Mouse (Mus musculus): ENCODE results near the gene Cpn2. TPM values are rescaled to one million over a fixed set of nuclear protein-coding genes. Genes with fewer than 3 reads are reported as not detected.
A peak's percentile ranks its signal among the peaks of the same experiment; 100 is the strongest.

Gene Cpn2
- not detected in 2 replicates for polyA plus RNA-seq (2015; fragmentation: Nextera tagmentation; extraction: Ambion mirVana)

- Histone ChIP-seq H3K4me3 (replicated peaks; ENCODE audit: low read depth, low read length) (no peak within 1 kb of the TSS), H3K9me3 (replicated peaks; ENCODE audit: low read length) (no peaks in the 10 kb centered on the region), H3K27me3 (ENCODE audit: insufficient read depth, low read length) (no peaks in the 10 kb centered on the region), H3K36me3 (ENCODE audit: insufficient read depth, low read length) (no peaks in the 10 kb centered on the region), H3K4me1 (replicated peaks; ENCODE audit: insufficient read depth, low read length) (no peaks in the 10 kb centered on the region), H3K4me2 (ENCODE audit: low read length) (no peak within 1 kb of the TSS), H3K9ac (ENCODE audit: low read depth, low read length) (no peak within 1 kb of the TSS), H3K27ac (no peak within 1 kb of the TSS)
- DNase-seq (ENCODE audit: low spot score) (no peak), ATAC-seq (replicated peaks; ENCODE audit: low FRiP score, low read depth) (no peak)
- no peak for TF ChIP-seq CTCF (IDR thresholded peaks at IDR 0.05; ENCODE audit: low read depth)
- WGBS: 69% methylated on average over 5 of the region's 5 CpGs
Measured at GRCm38 (mm10) chr16:30267359-30267758, at the start of gene Cpn2. Cpn2 (minus strand) TSS chr16:30267499.

- TF ChIP-seq CTCF (IDR thresholded peaks at IDR 0.05; ENCODE audit: low read depth): peak; percentile 76
- DNase-seq (ENCODE audit: low spot score) (peak; percentile 72), ATAC-seq (replicated peaks; ENCODE audit: low FRiP score, low read depth) (no peak)
- Histone ChIP-seq H3K9me3 (replicated peaks; ENCODE audit: low read length) (no peaks in the 10 kb centered on the region), H3K4me2 (ENCODE audit: low read length) (no peak overlapping the region), H3K27me3 (ENCODE audit: insufficient read depth, low read length) (peaks cover 10% of the 10 kb centered on the region), H3K27ac (no peak overlapping the region), H3K4me1 (replicated peaks; ENCODE audit: insufficient read depth, low read length) (peaks cover 4% of the 10 kb centered on the region; the same call in 1 of the 2 replicates), H3K9ac (ENCODE audit: low read depth, low read length) (no peak overlapping the region), H3K4me3 (replicated peaks; ENCODE audit: low read depth, low read length) (no peak overlapping the region), H3K36me3 (ENCODE audit: insufficient read depth, low read length) (0 out of 2 replicates have a peak, but pooled peaks cover 9% of the 10 kb centered on the region)
Measured at GRCm38 (mm10) chr16:30314236-30314635, 46.9 kb upstream of the Cpn2 start.

- peaks cover 15% of the 10 kb centered on the region for H3K4me1 ChIP-seq (replicated peaks; ENCODE audit: insufficient read depth, low read length)
- H3K9me3 ChIP-seq (replicated peaks; ENCODE audit: low read length): no peaks in the 10 kb centered on the region
- H3K9ac ChIP-seq (ENCODE audit: low read depth, low read length): no peak within 1 kb of the TSS
- H3K27ac ChIP-seq: no peak within 1 kb of the TSS
- ATAC-seq (replicated peaks; ENCODE audit: low FRiP score, low read depth) (no peak), DNase-seq (ENCODE audit: low spot score) (no peak)
- no peak for TF ChIP-seq CTCF (IDR thresholded peaks at IDR 0.05; ENCODE audit: low read depth)
- H3K27me3 ChIP-seq (ENCODE audit: insufficient read depth, low read length): peaks cover 19% of the 10 kb centered on the region
- peak within 1 kb of the TSS; percentile 90 for H3K4me2 ChIP-seq (ENCODE audit: low read length)
- 0 out of 2 replicates have a peak, but pooled peaks cover 3% of the 10 kb centered on the region for H3K36me3 ChIP-seq (ENCODE audit: insufficient read depth, low read length)
- H3K4me3 ChIP-seq (replicated peaks; ENCODE audit: low read depth, low read length): peak within 1 kb of the TSS; percentile 39; the same call in 1 of the 2 replicates
Measured at GRCm38 (mm10) chr16:30310647-30311046, 43.3 kb upstream of the Cpn2 start, which contains the start of gene Gp5. Gp5 (minus strand) TSS chr16:30310779.

GRCm38 (mm10) chr16:30310171-30310515 lies 42.8 kb upstream of the Cpn2 start:
- Histone ChIP-seq H3K36me3 (ENCODE audit: insufficient read depth, low read length) (no peaks in the 10 kb centered on the region), H3K4me1 (replicated peaks; ENCODE audit: insufficient read depth, low read length) (peaks cover 15% of the 10 kb centered on the region), H3K27me3 (ENCODE audit: insufficient read depth, low read length) (peaks cover 19% of the 10 kb centered on the region), H3K9me3 (replicated peaks; ENCODE audit: low read length) (no peaks in the 10 kb centered on the region), H3K4me2 (ENCODE audit: low read length) (no peak overlapping the region), H3K4me3 (replicated peaks; ENCODE audit: low read depth, low read length) (no peak overlapping the region), H3K27ac (no peak overlapping the region), H3K9ac (ENCODE audit: low read depth, low read length) (no peak overlapping the region)
- ATAC-seq (replicated peaks; ENCODE audit: low FRiP score, low read depth): no peak
- TF ChIP-seq CTCF (IDR thresholded peaks at IDR 0.05; ENCODE audit: low read depth): no peak
- WGBS: 57% methylated on average over 8 of the region's 8 CpGs
- no peak for DNase-seq (ENCODE audit: low spot score)

GRCm38 (mm10) chr16:30309395-30310170 lies 42.3 kb upstream of the Cpn2 start:
- peak; percentile 21 for DNase-seq (ENCODE audit: low spot score)
- 0 out of 2 replicates have a peak overlapping the region, but pooled peaks have one; percentile 41 for H3K9ac ChIP-seq (ENCODE audit: low read depth, low read length)
- ATAC-seq (replicated peaks; ENCODE audit: low FRiP score, low read depth): no peak
- 4% methylated on average over 34 of the region's 34 CpGs for WGBS
- TF ChIP-seq CTCF (IDR thresholded peaks at IDR 0.05; ENCODE audit: low read depth): no peak
- H3K9me3 ChIP-seq (replicated peaks; ENCODE audit: low read length): no peaks in the 10 kb centered on the region
- peaks cover 15% of the 10 kb centered on the region for H3K4me1 ChIP-seq (replicated peaks; ENCODE audit: insufficient read depth, low read length)
- H3K36me3 ChIP-seq (ENCODE audit: insufficient read depth, low read length): no peaks in the 10 kb centered on the region
- peak overlapping the region; percentile 90 for H3K4me2 ChIP-seq (ENCODE audit: low read length)
- H3K27ac ChIP-seq: no peak overlapping the region
- H3K4me3 ChIP-seq (replicated peaks; ENCODE audit: low read depth, low read length): peak overlapping the region; percentile 39
- H3K27me3 ChIP-seq (ENCODE audit: insufficient read depth, low read length): peaks cover 19% of the 10 kb centered on the region

- ATAC-seq (replicated peaks; ENCODE audit: low FRiP score, low read depth) (peak; percentile 57), DNase-seq (ENCODE audit: low spot score) (peak; percentile 38)
- H3K9me3 ChIP-seq (replicated peaks; ENCODE audit: low read length): no peaks in the 10 kb centered on the region
Measured at GRCm38 (mm10) chr16:30308616-30309394, 41.5 kb upstream of the Cpn2 start.

More at GRCm38 (mm10) chr16:30308616-30309394, 41.5 kb upstream of the Cpn2 start:
- peak; percentile 16; the same call in 1 of the 2 replicates for TF ChIP-seq CTCF (IDR thresholded peaks at IDR 0.05; ENCODE audit: low read depth)
- under 1% methylated on average over 72 of the region's 72 CpGs for WGBS
- Histone ChIP-seq H3K27ac (no peak overlapping the region), H3K4me1 (replicated peaks; ENCODE audit: insufficient read depth, low read length) (peaks cover 15% of the 10 kb centered on the region), H3K9ac (ENCODE audit: low read depth, low read length) (peak overlapping the region; percentile 41), H3K36me3 (ENCODE audit: insufficient read depth, low read length) (no peaks in the 10 kb centered on the region), H3K27me3 (ENCODE audit: insufficient read depth, low read length) (peaks cover 19% of the 10 kb centered on the region), H3K4me3 (replicated peaks; ENCODE audit: low read depth, low read length) (peak overlapping the region; percentile 39), H3K4me2 (ENCODE audit: low read length) (peak overlapping the region; percentile 90)
